Mouse (Mus musculus) cortical plate, adult 2 months (tissue): Measurements from ENCODE around the gene 4930432K21Rik. TPM values are rescaled to one million over a fixed set of nuclear protein-coding genes. Genes with fewer than 3 reads are reported as not detected.

ENCODE experiments used
- H3K27ac ChIP-seq: fragments of 200-500 bp; 2 replicates; pipeline ENCODE4 v1.5.1; 2012; ENCODE audit warnings: low read length, control low read depth, inconsistent platforms; ENCODE audit not compliant: insufficient read depth
- H3K4me1 ChIP-seq: fragments of 200-500 bp; 2 replicates; pipeline ENCODE4 v1.6.1; 2011; ENCODE audit warnings: low read length; ENCODE audit not compliant: control insufficient read depth, insufficient read depth
- H3K4me3 ChIP-seq: fragments of 200-500 bp; 2 replicates; pipeline ENCODE4 v1.5.1; 2011; ENCODE audit warnings: mild to moderate bottlenecking, low read length, control low read depth; ENCODE audit not compliant: insufficient read depth
- CTCF ChIP-seq: fragments of 200-500 bp; IDR thresholded peaks from 2 replicates; pipeline ENCODE4 v1.5.1; 2011; ENCODE audit warnings: mild to moderate bottlenecking, control low read depth, low read length; ENCODE audit not compliant: insufficient read depth; ENCODE audit errors: extremely low read depth
- polyA plus RNA-seq: library from polyadenylated mRNA; depleted of rRNA; stranded (reverse); fragments of >200 nt; gene quantifications from 2 replicates; pipeline ENCODE4 v1.2.3, GENCODE M21; 2012; rRNA removed

The 4930432K21Rik gene
- polyA plus RNA-seq, 1 experiment = 3.0 TPM

DNA sequence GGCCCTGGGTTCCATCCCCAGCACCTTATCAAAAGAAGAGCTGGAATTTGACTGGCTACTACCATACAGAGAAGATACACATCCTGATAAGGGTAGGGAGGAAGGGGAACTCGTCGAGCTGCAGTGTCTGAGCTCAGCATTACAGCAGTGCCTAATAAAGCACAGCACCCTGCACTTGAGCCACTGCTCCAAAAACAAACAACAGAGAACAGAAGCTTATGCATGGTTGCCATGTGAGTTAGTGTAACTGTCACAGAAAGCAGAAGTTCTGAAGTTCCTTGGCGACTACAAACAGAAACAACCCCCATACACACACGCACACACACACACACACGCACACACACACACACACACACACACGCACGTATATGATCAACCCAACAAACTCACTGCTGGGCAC, 72.3 kb downstream of the 4930432K21Rik start:
- Histone ChIP-seq H3K27ac (no peak overlapping the region), H3K4me3 (no peak overlapping the region), H3K4me1 (no peaks in the 10 kb centered on the region)
- no peak for TF ChIP-seq CTCF

Other genes with a start within 250 kb of the 4930432K21Rik start
- gene Adgrl1, start 247.9 kb upstream of the 4930432K21Rik start, polyA plus RNA-seq = 236 and 241 TPM in 2 replicates
- gene Gm10644, start 192.8 kb upstream of the 4930432K21Rik start, polyA plus RNA-seq = 0.52 and 0.62 TPM in 2 replicates
- gene Asf1b, start 192.5 kb upstream of the 4930432K21Rik start, polyA plus RNA-seq = 1.2 and 1.4 TPM in 2 replicates
- 181 and 183 TPM in 2 replicates for gene Prkaca, start 175.0 kb upstream of the 4930432K21Rik start, polyA plus RNA-seq
- 42.4 and 48.4 TPM in 2 replicates for gene Samd1, start 150.4 kb upstream of the 4930432K21Rik start, polyA plus RNA-seq
- gene 1700067K01Rik, start 146.5 kb upstream of the 4930432K21Rik start, polyA plus RNA-seq = 0.13 and 0.21 TPM in 2 replicates
- gene 2210011C24Rik, start 135.9 kb upstream of the 4930432K21Rik start, polyA plus RNA-seq = 0.87 and 1.4 TPM in 2 replicates
- gene Palm3, start 126.6 kb upstream of the 4930432K21Rik start, polyA plus RNA-seq = 2.4 and 2.5 TPM in 2 replicates
- 0.33 and 0.40 TPM in 2 replicates for gene Il27ra, start 105.4 kb upstream of the 4930432K21Rik start, polyA plus RNA-seq
- gene Rln3, start 103.0 kb upstream of the 4930432K21Rik start, polyA plus RNA-seq = not detected in 2 replicates
- 3.6 and 3.7 TPM in 2 replicates for gene Gm10643, start 82.9 kb upstream of the 4930432K21Rik start, polyA plus RNA-seq
- 28.0 and 29.5 TPM in 2 replicates for gene Rfx1, start 81.2 kb upstream of the 4930432K21Rik start, polyA plus RNA-seq
- gene Dcaf15, start 43.3 kb upstream of the 4930432K21Rik start, polyA plus RNA-seq = 29.9 and 33.2 TPM in 2 replicates
- gene Podnl1, start 22.0 kb upstream of the 4930432K21Rik start, polyA plus RNA-seq = not detected in 2 replicates
- gene Cc2d1a, start 89 bp upstream of the 4930432K21Rik start, polyA plus RNA-seq = 38.0 and 42.3 TPM in 2 replicates
- 1.8 and 3.6 TPM in 2 replicates for gene Nanos3, start 37.2 kb downstream of the 4930432K21Rik start, polyA plus RNA-seq
- gene Zswim4, start 89.0 kb downstream of the 4930432K21Rik start, polyA plus RNA-seq = 12.2 and 13.6 TPM in 2 replicates
- 202 and 213 TPM in 2 replicates for gene D8Ertd738e, start 101.7 kb downstream of the 4930432K21Rik start, polyA plus RNA-seq
- gene Mri1, start 109.3 kb downstream of the 4930432K21Rik start, polyA plus RNA-seq = 25.0 and 25.2 TPM in 2 replicates
- gene Ccdc130, start 122.4 kb downstream of the 4930432K21Rik start, polyA plus RNA-seq = 42.5 and 45.4 TPM in 2 replicates
- gene Cacna1a, start 240.4 kb downstream of the 4930432K21Rik start, polyA plus RNA-seq = 140 and 142 TPM in 2 replicates